Mouse (Mus musculus) liver, embryonic 14.5 days (tissue): ENCODE results near the gene Lrrc8d. TPM values are rescaled to one million over a fixed set of nuclear protein-coding genes. Genes with fewer than 3 reads are reported as not detected.

Experiments used
- ATAC-seq: fragments of 200-750 bp; cut with Nextera tagmentation; 2 replicates; pipeline ENCODE4 v1.8.0; 2017; ENCODE audit warnings: moderate number of reproducible peaks, mild to moderate bottlenecking, moderate library complexity; ENCODE audit not compliant: insufficient read depth
- DNase-seq, 3 experiments: peaks; one replicate each; pipeline ENCODE4 v3.0.0-alpha.2; 2012 to 2013; ENCODE audit warnings: low read depth in 3 of 3, low spot score in 3 of 3
- H3K27ac ChIP-seq: fragments of 300-500 bp; sonication (generic); 2 replicates; pipeline ENCODE4 v1.5.1; 2014; ENCODE audit warnings: moderate library complexity, mild to moderate bottlenecking, control low read depth, inconsistent platforms
- H3K27me3 ChIP-seq: fragments of 300-500 bp; sonication (generic); 2 replicates; pipeline ENCODE4 v1.6.1; 2014; ENCODE audit warnings: mild to moderate bottlenecking, low read length, moderate library complexity; ENCODE audit not compliant: control insufficient read depth, insufficient read depth
- H3K36me3 ChIP-seq: fragments of 300-500 bp; sonication (generic); replicated peaks from 2 replicates; pipeline ENCODE4 v1.6.1; 2014; ENCODE audit warnings: low read depth; ENCODE audit not compliant: control insufficient read depth, insufficient read depth
- H3K4me1 ChIP-seq, 2 experiments: fragments of 200-500 bp in 1 of 2; fragments of 300-500 bp in 1 of 2; sonication (generic) in 1 of 2; replicated peaks; 2 replicates each; pipeline ENCODE4 v1.6.1; 2012 to 2014; ENCODE audit warnings: antibody characterized with exemption in 1 of 2, inconsistent platforms in 1 of 2, low read length in 1 of 2; ENCODE audit not compliant: control insufficient read depth in 2 of 2, insufficient read depth in 2 of 2
- H3K4me2 ChIP-seq: fragments of 300-500 bp; sonication (generic); 2 replicates; pipeline ENCODE4 v1.6.1; 2014; ENCODE audit warnings: low read depth, mild to moderate bottlenecking, control low read depth, moderate library complexity
- H3K4me3 ChIP-seq, 2 experiments: fragments of 200-500 bp in 1 of 2; fragments of 300-500 bp in 1 of 2; sonication (generic) in 1 of 2; 2 replicates each; pipeline ENCODE4 v1.5.1; 2012 to 2014; ENCODE audit warnings: low read depth in 2 of 2, low read length in 2 of 2, mild to moderate bottlenecking in 2 of 2, control low read depth in 1 of 2, inconsistent platforms in 1 of 2, moderate library complexity in 1 of 2; ENCODE audit not compliant: insufficient read depth in 1 of 2
- H3K9ac ChIP-seq: fragments of 300-500 bp; sonication (generic); replicated peaks from 2 replicates; pipeline ENCODE4 v1.6.1; 2014; ENCODE audit warnings: mild to moderate bottlenecking, control low read depth, moderate library complexity
- H3K9me3 ChIP-seq: fragments of 300-500 bp; sonication (generic); 2 replicates; pipeline ENCODE4 v1.6.1; 2016; ENCODE audit warnings: low read length, mixed read lengths; ENCODE audit not compliant: control insufficient read depth
- CTCF ChIP-seq: IDR thresholded peaks from 2 replicates; pipeline ENCODE4 v1.5.1; 2016; ENCODE audit warnings: antibody characterized with exemption, low read depth, control low read depth
- EP300 ChIP-seq: IDR thresholded peaks from 2 replicates; pipeline ENCODE4 v1.6.1; 2016; ENCODE audit warnings: antibody characterized with exemption, low read depth
- WGBS: fragments of 180-500 bp; shearing (Covaris S2); extraction: QIAGEN DNeasy Blood & Tissue Kit; methylation state at CpG from one replicate; pipeline ENCODE4 v1.1.7; 2014; ENCODE audit not compliant: insufficient replicate concordance; 5-methylcytosine and 5-hydroxymethylcytosine counted together
- polyA plus RNA-seq, 2 experiments: library from polyadenylated mRNA; depleted of rRNA in 1 of 2; stranded (reverse) in 1 of 2; unstranded in 1 of 2; fragments of >200 nt; fragmentation: Nextera tagmentation in 1 of 2; extraction: Ambion mirVana in 1 of 2; gene quantifications; 2 replicates each; pipeline versions ENCODE4 v1.2.1 to v1.2.3; 2012 to 2014

Lrrc8d gene
- polyA plus RNA-seq, 2 experiments = 3.3 to 7.8 TPM

- ATAC-seq = peak; percentile 75
- H3K4me2 ChIP-seq = peak overlapping the region; percentile 36
Observed at GRCm38 (mm10) chr5:105737145-105737544, 37.4 kb downstream of the Lrrc8d start.

GRCm38 (mm10) chr5:105740437-105740836 is 40.7 kb downstream of the Lrrc8d start:
- H3K4me2 ChIP-seq = no peak overlapping the region
- H3K27me3 ChIP-seq = no peaks in the 10 kb centered on the region
- H3K9me3 ChIP-seq = no peaks in the 10 kb centered on the region
- 74% methylated on average over 7 of the region's 7 CpGs for WGBS
- ATAC-seq (no peak), DNase-seq (no peak)
- no peak overlapping the region for H3K4me3 ChIP-seq
- H3K36me3 ChIP-seq = no peaks in the 10 kb centered on the region
- H3K27ac ChIP-seq = no peak overlapping the region
- TF ChIP-seq CTCF (no peak), EP300 (no peak)
- H3K9ac ChIP-seq = no peak overlapping the region
- peaks cover 28 to 37% of the 10 kb centered on the region in 2 experiments for H3K4me1 ChIP-seq

More at GRCm38 (mm10) chr5:105737145-105737544, 37.4 kb downstream of the Lrrc8d start:
- peak in 1 of 3 experiments; percentile 15 for DNase-seq
- H3K4me1 ChIP-seq = peaks cover 22 to 29% of the 10 kb centered on the region in 2 experiments
- TF ChIP-seq CTCF (no peak), EP300 (peak; percentile 59; the same call in 1 of the 2 replicates)
- no peaks in the 10 kb centered on the region for H3K36me3 ChIP-seq
- H3K4me3 ChIP-seq = no peak overlapping the region
- H3K27me3 ChIP-seq = no peaks in the 10 kb centered on the region
- WGBS = 19% methylated on average over 6 of the region's 6 CpGs
- H3K27ac ChIP-seq = peak overlapping the region; percentile 32
- 0 out of 2 replicates have a peak overlapping the region, but pooled peaks have one; percentile 5 for H3K9ac ChIP-seq
- no peaks in the 10 kb centered on the region for H3K9me3 ChIP-seq

GRCm38 (mm10) chr5:105742641-105743040 is 42.9 kb downstream of the Lrrc8d start:
- H3K4me1 ChIP-seq = peaks cover 16 to 33% of the 10 kb centered on the region in 2 experiments
- H3K9me3 ChIP-seq = no peaks in the 10 kb centered on the region
- no peak overlapping the region for H3K4me2 ChIP-seq
- ATAC-seq (no peak), DNase-seq (no peak)
- WGBS = 75% methylated on average over 5 of the region's 5 CpGs
- no peak overlapping the region for H3K4me3 ChIP-seq
- H3K27ac ChIP-seq = no peak overlapping the region
- no peaks in the 10 kb centered on the region for H3K27me3 ChIP-seq
- no peaks in the 10 kb centered on the region for H3K36me3 ChIP-seq
- H3K9ac ChIP-seq = no peak overlapping the region
- TF ChIP-seq EP300 = no peak
- no peak for TF ChIP-seq CTCF

GRCm38 (mm10) chr5:105745324-105745723 is 45.6 kb downstream of the Lrrc8d start:
- no peak overlapping the region for H3K4me3 ChIP-seq
- TF ChIP-seq EP300 (no peak), CTCF (no peak)
- no peaks in the 10 kb centered on the region for H3K27me3 ChIP-seq
- no peak overlapping the region for H3K4me2 ChIP-seq
- WGBS = 35% methylated on average over 11 of the region's 11 CpGs
- ATAC-seq = no peak
- no peak overlapping the region for H3K27ac ChIP-seq
- H3K9me3 ChIP-seq = no peaks in the 10 kb centered on the region
- peaks cover 6 to 25% of the 10 kb centered on the region in 2 experiments for H3K4me1 ChIP-seq
- H3K9ac ChIP-seq = no peak overlapping the region
- H3K36me3 ChIP-seq = no peaks in the 10 kb centered on the region
- no peak for DNase-seq

DNA sequence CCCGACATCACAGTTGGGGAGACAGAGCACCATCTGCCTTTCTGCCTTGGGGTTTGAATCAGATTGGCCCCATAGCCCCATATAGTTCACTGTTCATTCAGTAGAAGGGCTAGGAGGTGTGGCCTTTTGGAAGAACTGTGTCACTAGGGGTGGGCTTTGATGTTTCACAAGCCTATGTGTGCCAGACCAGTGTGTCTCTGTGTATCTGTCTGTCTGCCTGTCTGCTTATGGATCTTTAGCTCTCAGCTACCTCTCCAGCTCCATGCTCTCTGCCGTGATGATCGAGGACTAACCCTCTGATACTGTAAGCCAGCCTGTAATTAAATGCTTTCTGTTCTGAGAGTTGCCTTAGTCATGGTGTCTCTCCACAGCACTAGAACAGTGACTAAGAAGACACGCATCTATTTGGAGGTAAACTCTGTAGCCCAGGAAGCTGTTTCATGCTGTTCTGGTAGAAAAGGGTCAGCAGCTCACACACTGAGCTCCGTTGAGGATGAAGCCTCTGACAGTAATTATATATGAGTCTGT is 46.2 kb downstream of the Lrrc8d start:
- Histone ChIP-seq H3K27me3 (no peaks in the 10 kb centered on the region), H3K36me3 (no peaks in the 10 kb centered on the region), H3K4me1 (peaks cover 6 to 25% of the 10 kb centered on the region in 2 experiments), H3K4me3 (no peak overlapping the region), H3K4me2 (no peak overlapping the region), H3K9ac (no peak overlapping the region), H3K27ac (no peak overlapping the region), H3K9me3 (no peaks in the 10 kb centered on the region)
- no peak for DNase-seq
- ATAC-seq = no peak
- TF ChIP-seq CTCF = no peak
- TF ChIP-seq EP300 = no peak
- WGBS = 71% methylated on average over 5 of the region's 5 CpGs
